Comparison of ENCODE assay signal across 13 mouse cellular contexts in the genomic region with DNA sequence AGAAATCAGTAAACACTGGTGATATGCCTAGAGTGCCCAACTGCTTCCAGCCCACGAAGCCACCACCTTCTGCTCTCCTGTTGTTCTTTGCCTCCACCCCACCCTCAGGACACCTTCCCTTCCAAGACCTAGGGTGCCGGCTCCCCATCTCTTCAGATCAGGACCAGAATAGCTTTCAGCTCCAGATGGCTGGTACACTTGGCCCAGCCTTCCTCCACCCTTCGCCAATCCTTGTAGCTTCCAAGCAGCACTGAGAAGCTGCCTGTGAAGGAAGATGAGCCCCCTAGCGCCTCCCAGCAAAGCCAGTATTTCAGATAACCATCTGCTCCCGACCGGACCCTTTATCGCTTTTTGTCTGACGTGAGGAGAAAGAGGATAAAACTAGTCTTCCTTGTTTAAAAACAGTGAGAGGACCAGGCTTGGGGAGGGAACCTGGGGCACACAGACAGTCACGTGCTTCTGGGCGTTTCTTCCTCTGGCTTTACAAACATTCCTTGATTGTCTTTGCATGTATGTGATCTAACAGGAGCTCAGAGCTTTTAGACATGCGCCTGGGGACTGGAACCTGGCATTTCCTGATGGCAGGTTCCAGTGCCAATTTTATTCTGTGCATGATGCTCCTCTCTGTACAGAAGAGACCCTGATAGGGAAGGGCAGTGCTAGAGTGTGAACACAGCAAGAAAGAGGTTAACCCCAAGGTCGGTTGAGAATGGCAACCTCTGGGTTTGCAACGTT.
DNase-seq lines count a peak whose midpoint lies in the region; ATAC-seq lines count a peak whose summit lies in the region.
"Had no signal": no experiment of that assay in that cellular context is flagged by ENCODE, and none has a peak within 500 bp of the region (broad histone marks: within the 10 kb centered on the region; RNA-seq: fewer than 3 reads in every experiment).

No protein-coding gene starts in this region.

- H3K27me3 ChIP-seq in forebrain, embryonic 16.5 days (replicated peaks; ENCODE audit: control insufficient read depth, insufficient read depth, low read length), result no peaks in the 10 kb centered on the region
- no peaks in the 10 kb centered on the region for H3K27me3 ChIP-seq in forebrain, embryonic 14.5 days (replicated peaks; ENCODE audit: control insufficient read depth, insufficient read depth, low read length)
- H3K27me3 ChIP-seq in midbrain, embryonic 14.5 days (ENCODE audit: control insufficient read depth, insufficient read depth, low read length), result no peaks in the 10 kb centered on the region

- H3K4me2 ChIP-seq in forebrain, embryonic 16.5 days (ENCODE audit: low read length), result no peak overlapping the region
- H3K4me2 ChIP-seq in forebrain, embryonic 14.5 days (ENCODE audit: low read length), result no peak overlapping the region
- H3K4me2 ChIP-seq in midbrain, embryonic 14.5 days (ENCODE audit: low read length), result no peak overlapping the region

- H3K4me1 ChIP-seq in forebrain, embryonic 16.5 days (replicated peaks; ENCODE audit: control insufficient read depth, insufficient read depth, low read length), result peaks cover 20% of the 10 kb centered on the region
- H3K4me1 ChIP-seq in forebrain, embryonic 14.5 days (ENCODE audit: control insufficient read depth, insufficient read depth, low read length), result peaks cover 3% of the 10 kb centered on the region; the same call in 1 of the 2 replicates
- H3K4me1 ChIP-seq in midbrain, embryonic 14.5 days (ENCODE audit: control insufficient read depth, insufficient read depth, low read length), result peaks cover 18% of the 10 kb centered on the region

- intact Hi-C loops in gastrocnemius, postnatal 36 days (cut with DNase I), result loop anchor here (10.0 kb wide), 1 partner anchor 235 kb away; no protein-coding TSS in a partner anchor

- no peak for DNase-seq in forebrain, embryonic 14.5 days (ENCODE audit: low spot score)
- DNase-seq in ES-CJ7 (ENCODE audit: low read depth, low spot score), result peak; percentile 70
- peak; percentile 88 for DNase-seq in cerebellum, postnatal 25 days
- DNase-seq in midbrain, embryonic 14.5 days, result no peak
- no peak for DNase-seq in testis, postnatal 10 days (ENCODE audit: low spot score)
- no peak for DNase-seq in kidney, adult 8-10 months
- DNase-seq in gastrocnemius, postnatal 36 days, result no peak
- DNase-seq: gastrocnemius, adult 2 months; heart, postnatal 36 days; thymus, postnatal 4 days had no signal

- H3K27ac ChIP-seq in forebrain, embryonic 16.5 days (ENCODE audit: low read length), result no peak overlapping the region; the same call in 1 of the 2 replicates
- H3K27ac ChIP-seq in forebrain, embryonic 14.5 days (ENCODE audit: low read depth, low read length), result no peak overlapping the region
- H3K27ac ChIP-seq in midbrain, embryonic 14.5 days (replicated peaks; ENCODE audit: low read depth, low read length), result peak overlapping the region; percentile 8; the same call in 1 of the 2 replicates
- H3K27ac ChIP-seq: embryonic facial prominence, embryonic 10.5 days; gastrocnemius, adult 2 months; kidney, postnatal 0 days had no signal

- H3K4me3 ChIP-seq in forebrain, embryonic 16.5 days (replicated peaks; ENCODE audit: low read length), result no peak overlapping the region
- no peak overlapping the region for H3K4me3 ChIP-seq in forebrain, embryonic 14.5 days (ENCODE audit: low read depth, low read length)
- no peak overlapping the region for H3K4me3 ChIP-seq in midbrain, embryonic 14.5 days (replicated peaks; ENCODE audit: low read depth, low read length)
- H3K4me3 ChIP-seq: embryonic facial prominence, embryonic 10.5 days; gastrocnemius, adult 2 months had no signal

- no peak overlapping the region for H3K9ac ChIP-seq in forebrain, embryonic 16.5 days (replicated peaks; ENCODE audit: low read depth, low read length)
- H3K9ac ChIP-seq in forebrain, embryonic 14.5 days (ENCODE audit: low read length), result no peak overlapping the region
- no peak overlapping the region for H3K9ac ChIP-seq in midbrain, embryonic 14.5 days (replicated peaks; ENCODE audit: low read length)

- no peaks in the 10 kb centered on the region for H3K9me3 ChIP-seq in forebrain, embryonic 16.5 days (ENCODE audit: control insufficient read depth, low read length)
- H3K9me3 ChIP-seq in forebrain, embryonic 14.5 days (replicated peaks; ENCODE audit: control insufficient read depth, low read length), result no peaks in the 10 kb centered on the region
- no peaks in the 10 kb centered on the region for H3K9me3 ChIP-seq in midbrain, embryonic 14.5 days (ENCODE audit: control insufficient read depth, low read length)
- H3K9me3 ChIP-seq: embryonic facial prominence, embryonic 10.5 days had no signal

- ATAC-seq in forebrain, embryonic 16.5 days, result peak; percentile 60; the same call in 1 of the 2 replicates
- no peak for ATAC-seq in forebrain, embryonic 14.5 days
- ATAC-seq in midbrain, embryonic 14.5 days (ENCODE audit: low FRiP score, low TSS enrichment), result no peak

- WGBS in forebrain, embryonic 16.5 days, result 74% methylated on average over 13 of the region's 13 CpGs
- 77% methylated on average over 13 of the region's 13 CpGs for WGBS in forebrain, embryonic 14.5 days
- WGBS in midbrain, embryonic 14.5 days, result 77% methylated on average over 13 of the region's 13 CpGs

- no peaks in the 10 kb centered on the region for H3K36me3 ChIP-seq in forebrain, embryonic 16.5 days (ENCODE audit: control insufficient read depth, insufficient read depth)
- no peaks in the 10 kb centered on the region for H3K36me3 ChIP-seq in forebrain, embryonic 14.5 days (ENCODE audit: control insufficient read depth, insufficient read depth, low read length)
- no peaks in the 10 kb centered on the region for H3K36me3 ChIP-seq in midbrain, embryonic 14.5 days (ENCODE audit: control insufficient read depth, insufficient read depth, low read length)
- H3K36me3 ChIP-seq: embryonic facial prominence, embryonic 10.5 days had no signal

Comparison
In these comparisons a context has a peak if more than half of its experiments do, and no peak if none do; other contexts are left out.
1. DNase-seq: peak in ES-CJ7 (single experiment) and cerebellum, postnatal 25 days (2 of 2); none in forebrain, embryonic 14.5 days (single experiment), midbrain, embryonic 14.5 days (single experiment), testis, postnatal 10 days (single experiment), kidney, adult 8-10 months (0 of 2) and gastrocnemius, postnatal 36 days (0 of 2).